In the genomic region with DNA sequence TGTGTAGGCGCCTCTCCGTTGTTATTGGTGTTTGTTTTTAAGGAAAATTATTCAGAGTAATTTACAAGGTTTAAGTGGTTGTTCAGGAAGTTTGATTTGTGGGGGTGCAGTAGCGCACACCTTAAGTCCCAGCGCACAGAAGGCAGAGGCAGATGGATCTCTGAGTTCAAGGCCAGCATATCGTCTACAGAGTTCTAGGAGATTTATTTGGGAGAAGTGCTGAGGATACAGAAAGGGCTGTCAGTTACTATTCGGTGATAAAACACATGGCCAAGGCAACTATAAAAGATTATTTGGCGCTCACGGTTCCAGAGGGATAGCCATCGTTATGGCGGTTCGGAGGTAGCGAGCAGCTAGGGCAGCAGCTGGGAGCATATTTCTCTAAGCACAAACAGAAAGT, we compare ENCODE assay signal across 8 mouse cellular contexts. TPM values are rescaled to one million over a fixed set of nuclear protein-coding genes. Genes with fewer than 3 reads are reported as not detected.
DNase-seq lines count a peak whose midpoint lies in the region; ATAC-seq and TF ChIP-seq lines count a peak whose summit lies in the region.

No protein-coding gene starts in this region.

- no peaks in the 10 kb centered on the region for H3K27me3 ChIP-seq in forebrain, embryonic 11.5 days (ENCODE audit: control insufficient read depth, insufficient read depth, low read length)

- peak overlapping the region; percentile 73 for H3K9ac ChIP-seq in forebrain, embryonic 11.5 days (ENCODE audit: low read length)

- WGBS in forebrain, embryonic 11.5 days = 19% methylated on average over 12 of the region's 12 CpGs

- peak overlapping the region; percentile 70 for H3K4me2 ChIP-seq in forebrain, embryonic 11.5 days (ENCODE audit: low read depth, low read length, severe bottlenecking)

- no peak for DNase-seq in gastrocnemius, adult 2 months
- DNase-seq in gastrocnemius, adult 8-10 months (ENCODE audit: low spot score in 2 of 2) = no peak
- DNase-seq in CD4-positive helper T cell, adult 2 months (ENCODE audit: low read depth, low spot score) = peak; percentile 16
- DNase-seq in forebrain, embryonic 11.5 days (ENCODE audit: low spot score) = no peak
- peak; percentile 18 for DNase-seq in liver
- DNase-seq in frontal cortex, postnatal 36 days (ENCODE audit: low spot score in 2 of 2) = no peak
- DNase-seq in left cerebral cortex, adult 9 months (ENCODE audit: low spot score in 2 of 2) = no peak
- no peak for DNase-seq in ovary, postnatal 10 days (ENCODE audit: low spot score)

- no peaks in the 10 kb centered on the region for H3K9me3 ChIP-seq in forebrain, embryonic 11.5 days (ENCODE audit: control insufficient read depth, low read length)

- no peak for TF ChIP-seq CTCF in gastrocnemius, adult 2 months (IDR thresholded peaks at IDR 0.05)

- ATAC-seq in forebrain, embryonic 11.5 days (replicated peaks; ENCODE audit: low FRiP score) = no peak

- H3K36me3 ChIP-seq in forebrain, embryonic 11.5 days (ENCODE audit: control insufficient read depth, insufficient read depth, low read length) = no peaks in the 10 kb centered on the region

- intact Hi-C loops in gastrocnemius, adult 2 months (cut with DNase I) = no loop called here

- H3K27ac ChIP-seq in gastrocnemius, adult 2 months = peak overlapping the region; percentile 92
- H3K27ac ChIP-seq in forebrain, embryonic 11.5 days (ENCODE audit: low read depth, low read length) = peak overlapping the region; percentile 85; the same call in 1 of the 2 replicates

- peak overlapping the region; percentile 84 for H3K4me3 ChIP-seq in gastrocnemius, adult 2 months
- peak overlapping the region; percentile 78 for H3K4me3 ChIP-seq in forebrain, embryonic 11.5 days (ENCODE audit: low read depth, low read length)

- H3K4me1 ChIP-seq in forebrain, embryonic 11.5 days (replicated peaks; ENCODE audit: control insufficient read depth, insufficient read depth, low read length) = no peaks in the 10 kb centered on the region; the same call in 1 of the 2 replicates

RNA-seq across cellular contexts. Expression of a gene that starts 0.5 kb away (rescaled TPM):
- 10 to 100 TPM; 34.6 to 44.2 TPM for total RNA-seq in gastrocnemius, adult 2 months (2021)
- 10 to 100 TPM; 36.5 to 43.7 (median 42.3) TPM for total RNA-seq in gastrocnemius, adult 8-10 months (2022)
- polyA plus RNA-seq in forebrain, embryonic 11.5 days (2014; fragmentation: Nextera tagmentation; extraction: Ambion mirVana) = 89.9 and 96.5 TPM in 2 replicates

RNA-seq across cellular contexts. Expression of a gene that starts 1.0 kb away (rescaled TPM):
- 1 to 10 TPM; 8.3 to 9.5 TPM for total RNA-seq in gastrocnemius, adult 2 months (2021)
- total RNA-seq in gastrocnemius, adult 8-10 months (2022) = 1 to 10 TPM; 7.6 to 8.8 (median 8.4) TPM
- 41.9 and 48.5 TPM in 2 replicates for polyA plus RNA-seq in forebrain, embryonic 11.5 days (2014; fragmentation: Nextera tagmentation; extraction: Ambion mirVana)

Comparison
In these comparisons a context has a peak if more than half of its experiments do, and no peak if none do; other contexts are left out.
1. DNase-seq: peak in CD4-positive helper T cell, adult 2 months (single experiment) and liver (single experiment); none in gastrocnemius, adult 2 months (single experiment), gastrocnemius, adult 8-10 months (0 of 2), forebrain, embryonic 11.5 days (single experiment), frontal cortex, postnatal 36 days (0 of 2), left cerebral cortex, adult 9 months (0 of 2) and ovary, postnatal 10 days (single experiment).